Mouse (Mus musculus): ENCODE data around the gene Cd3d. TPM values are rescaled to one million over a fixed set of nuclear protein-coding genes. Genes with fewer than 3 reads are reported as not detected.

Gene Cd3d
- polyA plus RNA-seq (2014; fragmentation: Nextera tagmentation; extraction: Ambion mirVana), result not detected in 2 replicates

DNA sequence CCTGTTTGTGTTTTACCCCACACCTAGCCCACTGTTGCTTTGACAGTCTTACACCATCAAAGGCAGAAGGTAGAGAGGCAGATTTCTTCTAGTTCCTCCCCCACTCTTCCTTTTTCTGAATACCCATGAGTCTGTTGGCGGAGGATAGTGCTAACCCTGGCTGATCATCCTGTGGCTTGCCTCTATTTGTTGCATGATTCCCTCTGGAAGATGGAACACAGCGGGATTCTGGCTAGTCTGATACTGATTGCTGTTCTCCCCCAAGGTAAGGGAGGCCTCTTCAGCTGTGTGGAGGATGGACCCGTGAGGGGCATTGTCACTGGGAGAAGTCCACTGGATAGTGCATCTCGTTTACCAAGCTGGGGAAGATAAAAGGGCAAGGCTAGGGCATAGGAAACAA, at the start of gene Cd3d:
Gene Cd3d (plus strand): TSS at position 111 of the 400 bp plus-strand sequence.
- H3K4me1 ChIP-seq (ENCODE audit: control insufficient read depth, insufficient read depth, low read length), result no peaks in the 10 kb centered on the region
- no peaks in the 10 kb centered on the region for H3K9me3 ChIP-seq (ENCODE audit: control insufficient read depth, low read length)
- no peak for DNase-seq (ENCODE audit: low spot score)
- H3K36me3 ChIP-seq (ENCODE audit: control insufficient read depth, insufficient read depth, low read length), result no peaks in the 10 kb centered on the region
- H3K27me3 ChIP-seq (replicated peaks; ENCODE audit: control insufficient read depth, insufficient read depth, low read length), result peaks cover 3% of the 10 kb centered on the region; the same call in 1 of the 2 replicates
- no peak within 1 kb of the TSS for H3K4me3 ChIP-seq (ENCODE audit: low read depth, low read length)
- H3K9ac ChIP-seq (ENCODE audit: low read depth, low read length), result no peak within 1 kb of the TSS
- H3K4me2 ChIP-seq (ENCODE audit: low read depth, low read length), result no peak within 1 kb of the TSS
- H3K27ac ChIP-seq (replicated peaks; ENCODE audit: low read depth, low read length), result no peak within 1 kb of the TSS
- no peak for ATAC-seq (ENCODE audit: low read depth)
- WGBS, result 72% methylated on average over 4 of the region's 4 CpGs

DNA sequence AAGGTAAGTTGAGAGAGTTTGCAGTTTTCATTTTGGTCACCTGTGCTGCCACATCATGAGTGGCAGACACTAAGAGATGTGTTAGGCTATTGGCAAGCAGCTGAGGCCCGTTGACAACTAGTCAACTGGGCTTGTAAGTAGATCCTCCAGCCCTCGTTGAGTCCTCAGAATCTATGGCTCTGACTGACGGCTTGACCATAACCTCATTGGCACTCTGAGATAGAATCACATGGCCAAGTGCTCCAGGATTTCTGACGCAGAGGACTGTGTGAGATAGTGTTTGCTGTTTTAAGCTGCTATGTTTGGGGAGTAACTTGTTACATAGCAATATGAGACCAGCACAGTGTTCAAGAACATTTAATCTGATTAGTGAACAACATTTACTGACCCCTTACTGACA, 39.8 kb upstream of the Cd3d start:
- DNase-seq (ENCODE audit: low spot score), result no peak
- no peak overlapping the region for H3K9ac ChIP-seq (ENCODE audit: low read depth, low read length)

DNA sequence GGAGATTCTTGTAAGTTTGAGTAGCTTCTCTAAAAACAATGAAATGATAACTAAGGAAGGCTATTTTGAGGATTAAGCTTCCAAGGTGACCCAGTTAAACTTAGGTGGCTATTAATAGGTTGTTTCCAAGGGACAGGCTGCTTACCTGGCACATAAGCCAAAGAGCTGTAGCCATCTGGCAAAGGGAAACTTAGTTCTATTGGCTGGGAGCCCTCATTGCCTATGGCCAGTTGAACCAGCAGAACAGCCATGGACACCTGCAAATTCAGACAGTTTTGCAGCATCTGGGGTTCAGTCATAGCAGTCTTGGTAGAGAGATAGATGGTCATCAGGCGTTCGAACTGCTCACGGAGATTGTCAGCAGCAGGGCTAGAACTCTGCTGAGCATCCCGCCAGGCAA, 39.2 kb upstream of the Cd3d start:
- Histone ChIP-seq H3K27me3 (replicated peaks; ENCODE audit: control insufficient read depth, insufficient read depth, low read length) (no peaks in the 10 kb centered on the region), H3K9ac (ENCODE audit: low read depth, low read length) (no peak overlapping the region), H3K4me1 (ENCODE audit: control insufficient read depth, insufficient read depth, low read length) (no peaks in the 10 kb centered on the region), H3K27ac (replicated peaks; ENCODE audit: low read depth, low read length) (no peak overlapping the region), H3K9me3 (ENCODE audit: control insufficient read depth, low read length) (no peaks in the 10 kb centered on the region), H3K4me2 (ENCODE audit: low read depth, low read length) (no peak overlapping the region), H3K4me3 (ENCODE audit: low read depth, low read length) (no peak overlapping the region), H3K36me3 (ENCODE audit: control insufficient read depth, insufficient read depth, low read length) (peaks cover 85% of the 10 kb centered on the region)
- 88% methylated on average over 4 of the region's 4 CpGs for WGBS
- ATAC-seq (ENCODE audit: low read depth) (no peak), DNase-seq (ENCODE audit: low spot score) (no peak)

More for the DNA sequence above, 39.8 kb upstream of the Cd3d start:
- Histone ChIP-seq H3K4me3 (ENCODE audit: low read depth, low read length) (no peak overlapping the region), H3K4me2 (ENCODE audit: low read depth, low read length) (no peak overlapping the region), H3K9me3 (ENCODE audit: control insufficient read depth, low read length) (no peaks in the 10 kb centered on the region), H3K27me3 (replicated peaks; ENCODE audit: control insufficient read depth, insufficient read depth, low read length) (no peaks in the 10 kb centered on the region), H3K4me1 (ENCODE audit: control insufficient read depth, insufficient read depth, low read length) (no peaks in the 10 kb centered on the region), H3K36me3 (ENCODE audit: control insufficient read depth, insufficient read depth, low read length) (peaks cover 85% of the 10 kb centered on the region), H3K27ac (replicated peaks; ENCODE audit: low read depth, low read length) (no peak overlapping the region)
- ATAC-seq (ENCODE audit: low read depth), result no peak
- 89% methylated on average over 4 of the region's 4 CpGs for WGBS

DNA sequence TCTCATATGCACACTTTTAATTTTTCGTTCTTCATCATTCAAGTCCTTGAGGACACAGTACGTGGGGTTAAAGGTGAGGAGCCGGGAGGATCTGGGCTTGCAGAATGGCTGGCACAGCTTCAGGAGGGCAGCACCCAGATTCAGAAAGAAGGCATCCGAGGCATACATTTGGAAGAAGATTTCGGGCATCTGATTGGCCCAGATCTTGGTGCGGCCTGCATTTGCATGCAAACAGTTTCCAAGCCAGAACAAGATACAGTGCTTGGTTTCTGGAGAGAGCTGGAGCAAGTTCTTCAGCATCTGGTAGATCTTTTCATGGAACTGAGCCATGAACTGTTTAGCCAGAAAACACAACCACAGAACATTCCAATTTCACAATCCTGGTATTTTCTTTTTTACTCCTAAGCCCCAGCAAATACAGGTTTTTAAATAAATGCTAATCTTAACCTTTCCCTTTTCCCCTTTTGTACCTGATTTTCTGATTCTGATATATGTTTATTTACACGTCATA, 35.3 kb upstream of the Cd3d start:
- no peak for ATAC-seq (ENCODE audit: low read depth)
- DNase-seq (ENCODE audit: low spot score), result no peak
- Histone ChIP-seq H3K36me3 (ENCODE audit: control insufficient read depth, insufficient read depth, low read length) (peaks cover 91% of the 10 kb centered on the region), H3K27ac (replicated peaks; ENCODE audit: low read depth, low read length) (no peak overlapping the region), H3K27me3 (replicated peaks; ENCODE audit: control insufficient read depth, insufficient read depth, low read length) (no peaks in the 10 kb centered on the region), H3K9me3 (ENCODE audit: control insufficient read depth, low read length) (no peaks in the 10 kb centered on the region), H3K4me2 (ENCODE audit: low read depth, low read length) (no peak overlapping the region), H3K4me1 (ENCODE audit: control insufficient read depth, insufficient read depth, low read length) (no peaks in the 10 kb centered on the region), H3K9ac (ENCODE audit: low read depth, low read length) (no peak overlapping the region), H3K4me3 (ENCODE audit: low read depth, low read length) (no peak overlapping the region)
- WGBS, result 94% methylated on average over 7 of the region's 7 CpGs

DNA sequence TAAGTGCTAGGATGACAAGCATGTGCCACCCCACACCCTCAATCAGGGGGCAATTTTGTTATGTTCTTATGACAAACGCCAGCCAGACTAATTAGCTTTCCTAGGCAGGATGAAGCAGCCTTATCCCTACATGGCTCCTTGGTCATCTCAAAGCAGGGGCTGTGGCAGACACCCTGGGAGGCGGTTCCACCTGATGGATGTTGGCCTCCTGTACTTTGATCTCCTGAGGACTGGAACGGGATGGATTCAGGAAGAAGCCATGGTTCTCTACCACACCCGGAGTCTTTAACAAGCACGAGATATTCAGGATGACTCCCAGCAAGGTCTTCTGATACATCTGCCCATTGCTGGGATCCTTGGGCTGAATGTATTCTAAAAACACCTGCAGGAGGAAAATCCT, 33.8 kb upstream of the Cd3d start:
- H3K27ac ChIP-seq (replicated peaks; ENCODE audit: low read depth, low read length), result no peak overlapping the region
- H3K9me3 ChIP-seq (ENCODE audit: control insufficient read depth, low read length), result no peaks in the 10 kb centered on the region
- WGBS, result 85% methylated on average over 5 of the region's 5 CpGs
- ATAC-seq (ENCODE audit: low read depth), result no peak
- no peak for DNase-seq (ENCODE audit: low spot score)
- no peaks in the 10 kb centered on the region for H3K4me1 ChIP-seq (ENCODE audit: control insufficient read depth, insufficient read depth, low read length)
- no peak overlapping the region for H3K9ac ChIP-seq (ENCODE audit: low read depth, low read length)
- no peak overlapping the region for H3K4me3 ChIP-seq (ENCODE audit: low read depth, low read length)
- no peak overlapping the region for H3K4me2 ChIP-seq (ENCODE audit: low read depth, low read length)
- H3K36me3 ChIP-seq (ENCODE audit: control insufficient read depth, insufficient read depth, low read length), result peaks cover 90% of the 10 kb centered on the region
- H3K27me3 ChIP-seq (replicated peaks; ENCODE audit: control insufficient read depth, insufficient read depth, low read length), result no peaks in the 10 kb centered on the region

DNA sequence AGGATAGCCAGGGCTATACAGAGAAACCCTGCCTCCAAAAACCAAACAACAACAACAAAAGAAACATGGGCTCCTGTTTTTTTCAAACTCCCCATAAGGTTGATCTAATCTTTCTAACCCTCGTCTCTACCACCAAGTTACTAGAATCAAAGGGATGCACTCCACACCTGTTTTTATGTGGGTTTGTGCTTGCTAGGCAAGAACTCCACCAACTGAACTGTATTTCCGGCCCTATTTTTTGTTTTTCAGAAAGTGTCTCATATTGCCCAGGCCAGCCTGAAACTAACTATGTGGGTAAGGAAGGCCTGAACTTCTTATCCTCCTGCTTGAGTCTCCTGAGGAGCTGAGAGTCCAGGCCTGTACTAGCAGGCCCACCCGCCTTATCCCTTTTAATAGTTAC, 27.2 kb upstream of the Cd3d start:
- DNase-seq (ENCODE audit: low spot score) (no peak), ATAC-seq (ENCODE audit: low read depth) (no peak)
- H3K27ac ChIP-seq (replicated peaks; ENCODE audit: low read depth, low read length), result no peak overlapping the region
- no peak overlapping the region for H3K4me3 ChIP-seq (ENCODE audit: low read depth, low read length)
- peaks cover 76% of the 10 kb centered on the region for H3K36me3 ChIP-seq (ENCODE audit: control insufficient read depth, insufficient read depth, low read length)
- no peak overlapping the region for H3K4me2 ChIP-seq (ENCODE audit: low read depth, low read length)
- no peaks in the 10 kb centered on the region for H3K27me3 ChIP-seq (replicated peaks; ENCODE audit: control insufficient read depth, insufficient read depth, low read length)
- no peaks in the 10 kb centered on the region for H3K4me1 ChIP-seq (ENCODE audit: control insufficient read depth, insufficient read depth, low read length)
- H3K9me3 ChIP-seq (ENCODE audit: control insufficient read depth, low read length), result no peaks in the 10 kb centered on the region
- H3K9ac ChIP-seq (ENCODE audit: low read depth, low read length), result no peak overlapping the region
- WGBS, result 91% methylated on average over 3 of the region's 3 CpGs

DNA sequence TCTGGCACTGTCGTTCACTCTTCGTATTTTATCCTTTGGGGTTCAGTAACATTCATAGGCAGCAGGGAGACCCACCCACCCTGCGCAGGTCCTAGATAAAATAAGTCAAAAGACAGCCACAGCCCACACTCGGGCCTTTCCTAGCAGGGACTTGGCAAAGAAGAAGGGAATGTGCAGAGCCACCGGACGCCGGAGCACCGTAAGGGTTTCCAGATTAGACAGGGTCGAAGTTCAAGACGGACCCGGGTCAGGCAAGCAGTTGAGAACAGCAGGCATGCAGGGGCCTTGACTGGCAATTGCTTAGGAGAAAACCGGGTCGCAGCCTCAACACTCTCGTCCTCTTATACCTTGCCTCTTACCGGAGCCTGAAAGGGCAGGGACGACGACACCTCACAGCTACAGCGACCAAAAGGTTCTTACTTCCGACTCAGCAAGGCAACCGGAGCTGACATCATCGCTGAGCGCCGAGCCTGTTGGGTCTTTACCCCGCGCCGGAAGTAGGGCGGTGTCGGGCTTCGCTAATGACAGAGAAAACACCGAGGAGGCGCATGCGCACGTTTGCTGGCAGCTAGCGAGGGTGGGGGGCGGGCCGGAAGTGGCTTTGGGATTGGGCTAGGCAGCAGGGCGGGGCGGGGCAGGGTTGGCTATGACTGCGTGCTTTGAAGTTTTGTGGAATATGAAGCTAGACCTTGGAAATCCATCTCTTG, 16.3 kb upstream of the Cd3d start, which contains the start of gene Ube4a:
Gene Ube4a (minus strand): TSS at position 475 of the 707 bp plus-strand sequence.
- Histone ChIP-seq H3K36me3 (ENCODE audit: control insufficient read depth, insufficient read depth, low read length) (peaks cover 10% of the 10 kb centered on the region), H3K27ac (replicated peaks; ENCODE audit: low read depth, low read length) (peak within 1 kb of the TSS; percentile 16; the same call in 1 of the 2 replicates), H3K4me1 (ENCODE audit: control insufficient read depth, insufficient read depth, low read length) (peaks cover 11% of the 10 kb centered on the region), H3K27me3 (replicated peaks; ENCODE audit: control insufficient read depth, insufficient read depth, low read length) (no peaks in the 10 kb centered on the region), H3K9me3 (ENCODE audit: control insufficient read depth, low read length) (no peaks in the 10 kb centered on the region), H3K9ac (ENCODE audit: low read depth, low read length) (peak within 1 kb of the TSS; percentile 88), H3K4me2 (ENCODE audit: low read depth, low read length) (peak within 1 kb of the TSS; percentile 90), H3K4me3 (ENCODE audit: low read depth, low read length) (peak within 1 kb of the TSS; percentile 93)
- ATAC-seq (ENCODE audit: low read depth) (peak; percentile 96), DNase-seq (ENCODE audit: low spot score) (peak; percentile 98)
- under 1% methylated on average over 38 of the region's 39 CpGs for WGBS

DNA sequence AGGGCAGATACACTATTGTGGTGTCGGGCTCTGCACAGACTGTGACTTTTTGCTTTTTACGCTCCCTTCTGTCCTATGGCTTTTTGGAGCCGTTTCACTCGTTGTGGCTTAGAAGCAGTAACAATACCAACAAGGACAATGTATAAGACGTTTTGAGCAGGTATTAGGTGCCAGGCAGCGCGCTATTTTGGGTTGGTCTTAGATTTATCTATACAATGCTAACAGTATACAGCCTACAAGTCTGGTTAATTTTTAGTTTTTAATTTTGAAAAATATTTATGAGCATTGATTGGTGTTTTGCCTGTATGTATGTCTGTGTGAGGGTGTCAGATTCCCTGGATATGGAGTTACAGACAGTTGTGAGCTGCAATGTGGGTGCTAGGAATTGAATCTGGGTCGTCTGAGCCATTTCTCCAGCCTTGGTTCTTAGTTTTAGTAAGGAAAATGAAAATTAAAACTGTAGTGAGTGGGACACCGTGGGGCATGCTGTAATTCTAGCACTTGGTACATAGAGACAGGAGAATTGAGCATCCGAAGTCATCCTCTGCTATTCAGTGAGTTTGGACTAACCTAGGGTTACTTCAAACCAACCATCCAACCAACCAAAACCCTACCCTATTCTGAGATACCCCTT, 15.6 kb upstream of the Cd3d start:
- H3K9me3 ChIP-seq (ENCODE audit: control insufficient read depth, low read length), result no peaks in the 10 kb centered on the region
- DNase-seq (ENCODE audit: low spot score), result no peak
- peak overlapping the region; percentile 22 for H3K9ac ChIP-seq (ENCODE audit: low read depth, low read length)
- peak overlapping the region; percentile 93 for H3K4me3 ChIP-seq (ENCODE audit: low read depth, low read length)
- ATAC-seq (ENCODE audit: low read depth), result no peak
- 12% methylated on average over 10 of the region's 10 CpGs for WGBS
- peak overlapping the region; percentile 90 for H3K4me2 ChIP-seq (ENCODE audit: low read depth, low read length)
- peaks cover 7% of the 10 kb centered on the region for H3K36me3 ChIP-seq (ENCODE audit: control insufficient read depth, insufficient read depth, low read length)
- no peaks in the 10 kb centered on the region for H3K27me3 ChIP-seq (replicated peaks; ENCODE audit: control insufficient read depth, insufficient read depth, low read length)
- H3K4me1 ChIP-seq (ENCODE audit: control insufficient read depth, insufficient read depth, low read length), result peaks cover 11% of the 10 kb centered on the region
- peak overlapping the region; percentile 16; the same call in 1 of the 2 replicates for H3K27ac ChIP-seq (replicated peaks; ENCODE audit: low read depth, low read length)
